Mouse (Mus musculus): ENCODE measurements around the gene Gm7792. TPM values are rescaled to one million over a fixed set of nuclear protein-coding genes. Genes with fewer than 3 reads are reported as not detected.

Gm7792 gene
- not detected in 2 replicates for polyA plus RNA-seq (2012; rRNA removed)

GRCm38 (mm10) chr5:93843476-93843875 is at the start of gene Gm7792:
TSS of gene Gm7792 (plus strand) at chr5:93843776.

Other genes with a start within 250 kb of the Gm7792 start
- not detected in 2 replicates for gene C87414, start 172.2 kb upstream of the Gm7792 start, polyA plus RNA-seq (2012; rRNA removed)
- gene Gm16429, start 85.3 kb downstream of the Gm7792 start, polyA plus RNA-seq (2012; rRNA removed), result not detected in 2 replicates
- not detected in 2 replicates for gene BC061212, start 226.8 kb downstream of the Gm7792 start, polyA plus RNA-seq (2012; rRNA removed)
- not detected in 2 replicates for gene Gm6351, start 232.6 kb downstream of the Gm7792 start, polyA plus RNA-seq (2012; rRNA removed)

All from central nervous system, embryonic 18 days (tissue).